Mouse (Mus musculus): ENCODE measurements around the gene Nxph4.

Gene Nxph4

DNA sequence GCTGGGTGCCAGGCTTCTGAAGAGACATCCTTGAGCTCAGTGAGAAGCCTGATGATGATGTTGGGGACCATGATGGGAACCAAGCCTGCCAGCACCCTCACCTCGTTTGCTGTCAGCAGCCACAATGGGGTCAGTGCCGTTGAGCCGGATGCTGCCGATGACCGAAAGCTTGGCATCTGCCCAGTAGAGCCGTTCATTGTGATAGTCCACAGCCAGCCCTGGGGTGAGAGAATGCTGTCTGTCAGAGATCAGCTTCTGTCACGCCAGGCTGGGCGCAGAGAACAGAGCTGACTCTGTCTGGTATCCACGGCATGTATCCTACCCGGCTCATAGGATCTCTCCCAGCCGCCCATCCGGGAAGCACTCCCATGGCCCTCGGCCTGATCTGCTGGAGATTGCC is 7.7 kb upstream of the Nxph4 start:
- peak; percentile 49 for DNase-seq

DNA sequence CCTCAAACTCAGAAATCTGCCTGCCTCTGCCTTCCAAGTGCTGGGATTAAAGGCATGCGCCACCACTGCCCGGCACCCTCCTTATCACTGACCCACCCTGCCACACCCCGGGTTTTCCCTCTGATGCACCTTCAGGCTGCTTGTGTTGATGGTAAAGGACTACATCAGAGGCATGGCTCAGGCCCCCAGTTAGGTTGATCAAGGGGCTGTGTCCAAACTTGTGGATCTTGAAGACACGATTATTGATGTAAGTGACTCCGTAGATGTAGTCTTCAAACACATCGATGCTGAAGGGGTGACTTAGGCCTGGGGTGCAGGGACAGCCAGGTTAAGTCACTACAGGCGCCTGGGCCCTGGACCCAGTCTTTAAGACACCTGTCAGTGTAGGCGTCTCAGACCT is 7.2 kb upstream of the Nxph4 start:
- DNase-seq = no peak

DNA sequence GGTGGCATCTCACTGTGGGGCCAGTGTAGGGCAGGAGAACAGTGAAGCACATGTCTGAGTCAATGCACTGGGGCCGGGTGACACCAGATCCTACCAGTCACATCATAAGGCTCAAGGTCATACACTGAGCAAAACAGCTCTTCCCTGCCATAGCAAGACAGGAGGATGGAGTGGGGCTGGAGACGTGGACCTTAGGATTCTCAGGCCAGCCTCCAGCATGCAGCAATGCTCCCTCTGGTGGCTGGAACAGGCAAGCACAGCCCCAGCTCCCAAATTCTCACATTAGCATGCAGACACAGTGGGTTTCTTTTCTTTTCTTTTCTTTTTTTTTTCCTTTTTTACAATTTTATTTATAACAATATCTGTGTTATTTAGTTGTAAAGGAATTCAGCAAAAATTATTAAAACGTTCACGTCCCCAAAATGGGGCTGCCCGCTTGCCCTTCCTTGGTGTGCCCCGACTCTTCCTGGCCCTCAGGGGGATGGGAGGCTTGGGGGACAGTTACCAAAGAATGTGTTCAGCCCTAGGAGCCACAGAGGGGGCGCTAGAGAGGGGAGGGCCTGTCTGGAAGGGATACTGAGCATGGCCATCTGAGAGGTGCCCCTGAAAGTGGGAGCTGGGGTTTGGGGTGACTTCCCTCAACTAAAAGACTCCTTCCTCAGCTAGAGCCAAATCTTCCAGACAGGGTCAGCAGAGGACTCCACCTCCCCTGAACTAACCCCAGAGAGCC is 3.7 kb upstream of the Nxph4 start:
- DNase-seq = peak; percentile 82

DNA sequence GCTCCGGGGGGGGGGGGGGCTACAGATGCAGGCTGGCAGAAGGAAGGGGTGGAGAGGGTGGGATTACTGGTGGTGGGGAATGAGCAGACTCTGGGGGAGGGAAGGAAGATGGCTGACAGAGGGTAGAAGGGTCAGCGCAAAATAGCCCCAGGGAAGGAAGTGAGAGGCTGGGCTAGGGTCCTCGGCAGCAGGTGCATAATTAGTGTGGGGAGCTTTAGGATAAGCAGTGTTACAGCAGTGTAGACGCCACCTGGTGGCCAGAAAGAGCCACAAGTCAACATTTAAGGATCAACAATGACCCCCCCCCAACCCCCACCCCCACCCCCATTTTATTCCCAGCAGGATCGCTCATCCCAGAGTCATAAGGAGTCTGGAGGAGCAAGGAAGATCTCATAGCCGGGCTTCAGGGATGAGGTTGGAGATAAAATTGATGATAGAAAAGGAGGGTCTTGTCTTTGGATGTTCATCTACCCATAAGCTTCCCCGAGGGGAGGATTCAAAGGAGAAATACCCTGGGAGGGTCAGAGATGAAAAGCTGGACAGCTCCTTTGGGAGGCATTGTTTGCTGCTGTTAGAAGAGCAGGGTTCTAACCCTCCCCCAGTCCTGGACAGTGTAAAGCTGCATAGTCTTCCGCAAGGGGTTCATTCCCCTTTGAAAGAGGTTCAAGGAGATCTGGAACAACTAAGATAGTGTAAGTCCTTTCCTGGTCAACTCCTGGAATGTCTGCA is 2.4 kb upstream of the Nxph4 start:
- no peak for DNase-seq

DNA sequence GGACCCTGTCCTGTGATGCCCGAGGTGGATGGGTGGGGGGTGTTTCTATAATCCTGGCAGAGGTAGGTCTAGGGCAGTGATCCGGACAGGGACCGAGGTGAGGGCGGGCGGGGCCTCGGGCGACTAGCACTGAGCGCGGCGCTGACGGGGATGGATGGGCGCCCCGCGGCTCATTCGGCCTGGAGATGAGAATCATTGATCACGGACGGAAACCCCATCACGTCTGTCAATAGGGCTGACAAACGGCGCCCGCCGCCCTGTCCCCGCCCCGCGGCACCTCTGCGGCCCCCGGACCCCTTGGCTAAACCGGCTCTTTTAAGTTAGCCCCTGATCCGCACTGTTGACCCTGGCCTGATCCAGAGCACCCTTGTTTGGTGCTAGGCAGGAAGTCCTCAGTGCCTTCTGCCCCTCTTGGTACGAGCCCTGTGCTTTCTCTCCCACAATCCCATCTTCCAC is 598 bp upstream of the Nxph4 start:
- DNase-seq = no peak

DNA sequence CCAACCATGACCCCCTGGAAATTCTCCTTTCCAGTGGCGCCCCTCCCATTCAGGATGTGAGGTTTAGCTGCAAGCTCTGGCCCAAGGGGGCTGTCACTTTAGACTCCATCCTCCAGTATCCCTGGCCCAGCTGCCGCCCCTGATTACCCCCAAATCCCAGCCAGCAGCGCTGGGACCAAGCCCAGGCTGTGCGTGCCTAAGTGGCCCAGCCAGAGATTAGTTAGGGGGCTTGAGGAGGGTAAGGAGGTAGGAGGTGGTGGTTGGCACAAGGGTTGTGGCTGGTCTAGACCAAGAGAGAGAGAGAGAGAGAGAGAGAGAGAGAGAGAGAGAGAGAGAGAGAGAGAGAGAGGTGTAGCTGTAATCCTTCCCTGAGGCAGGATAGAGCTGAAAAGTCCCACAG is 2.8 kb downstream of the Nxph4 start:
- DNase-seq = no peak

DNA sequence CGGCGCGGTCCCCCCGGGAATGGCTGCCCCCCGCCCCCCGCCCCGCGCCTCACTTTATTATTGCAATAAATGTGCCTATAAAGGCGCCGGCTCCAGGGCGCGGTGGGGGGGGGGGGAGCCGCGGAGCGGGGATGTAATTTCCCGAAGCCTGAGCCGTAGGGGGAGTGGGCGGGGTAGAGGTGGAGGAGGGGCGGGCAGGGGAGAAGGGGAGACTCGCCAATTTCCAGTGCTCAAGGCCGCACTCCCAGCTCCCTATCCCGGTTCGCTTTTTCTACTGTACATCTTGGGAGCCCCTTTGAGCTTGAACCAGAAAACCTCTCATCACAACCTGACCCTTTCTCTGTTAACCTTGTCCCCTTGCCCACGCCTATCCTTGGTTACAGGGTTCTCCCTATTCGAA is 3.4 kb downstream of the Nxph4 start:
- no peak for DNase-seq

DNA sequence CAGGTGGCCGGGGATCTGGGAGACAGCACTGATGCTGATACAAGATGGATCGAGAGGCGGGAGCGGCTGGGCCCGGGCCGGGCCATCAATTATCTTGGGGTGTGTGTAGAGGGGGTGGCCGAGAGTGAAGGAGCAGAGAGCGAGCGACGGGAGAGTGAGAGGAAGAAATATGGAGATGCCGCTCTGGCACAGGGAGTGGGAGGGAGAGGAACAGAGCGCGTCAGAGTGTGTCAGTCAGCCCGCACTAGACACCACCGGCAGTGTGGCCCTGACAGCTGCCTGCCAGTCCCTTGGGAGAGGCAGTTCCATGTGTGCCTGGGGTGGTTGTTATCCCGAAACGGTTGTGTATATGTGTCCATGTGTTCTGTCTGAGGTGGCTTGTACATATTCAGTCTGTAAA is 6.9 kb downstream of the Nxph4 start:
- DNase-seq = no peak

DNA sequence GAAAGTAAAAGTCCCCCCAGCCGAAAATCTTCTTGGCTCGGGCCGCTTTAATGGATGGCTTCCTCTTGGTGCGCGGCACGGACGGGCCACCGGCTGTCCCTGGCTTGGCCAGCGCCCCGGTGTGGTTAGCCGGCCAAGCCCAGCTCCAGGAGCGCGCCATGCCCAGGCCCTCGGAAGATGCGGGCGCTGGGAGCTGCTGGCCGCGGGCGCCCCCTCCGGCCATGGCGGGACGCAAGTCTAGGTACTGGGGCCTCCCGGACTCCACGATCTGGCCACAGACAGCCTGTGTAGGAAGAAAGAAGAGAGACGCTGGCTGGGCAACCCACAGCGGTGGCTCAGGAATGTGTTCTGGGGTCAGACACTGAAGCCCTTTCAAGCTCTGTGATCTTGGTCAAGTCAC is 7.7 kb downstream of the Nxph4 start:
- DNase-seq = no peak

DNA sequence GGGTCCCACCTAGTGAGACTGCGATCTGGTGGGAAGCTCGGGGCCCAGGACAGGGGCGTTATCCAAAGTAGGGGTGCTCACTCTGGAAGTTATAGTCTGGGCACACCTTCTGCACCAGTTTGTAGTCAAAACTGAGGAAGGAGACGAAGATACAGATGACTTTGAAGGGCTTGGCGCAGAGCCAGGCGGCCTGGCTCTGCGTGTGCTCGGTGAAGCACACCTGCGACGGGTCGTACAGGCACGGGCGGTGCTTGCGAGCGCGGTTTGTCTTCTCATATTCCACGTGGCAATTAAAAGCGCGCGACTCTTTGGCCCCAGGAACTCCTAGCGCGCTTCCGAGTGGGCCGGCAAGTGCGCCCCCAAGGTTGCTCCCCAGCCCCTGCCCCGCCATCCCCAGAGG is 8.3 kb downstream of the Nxph4 start:
- no peak for DNase-seq

DNA sequence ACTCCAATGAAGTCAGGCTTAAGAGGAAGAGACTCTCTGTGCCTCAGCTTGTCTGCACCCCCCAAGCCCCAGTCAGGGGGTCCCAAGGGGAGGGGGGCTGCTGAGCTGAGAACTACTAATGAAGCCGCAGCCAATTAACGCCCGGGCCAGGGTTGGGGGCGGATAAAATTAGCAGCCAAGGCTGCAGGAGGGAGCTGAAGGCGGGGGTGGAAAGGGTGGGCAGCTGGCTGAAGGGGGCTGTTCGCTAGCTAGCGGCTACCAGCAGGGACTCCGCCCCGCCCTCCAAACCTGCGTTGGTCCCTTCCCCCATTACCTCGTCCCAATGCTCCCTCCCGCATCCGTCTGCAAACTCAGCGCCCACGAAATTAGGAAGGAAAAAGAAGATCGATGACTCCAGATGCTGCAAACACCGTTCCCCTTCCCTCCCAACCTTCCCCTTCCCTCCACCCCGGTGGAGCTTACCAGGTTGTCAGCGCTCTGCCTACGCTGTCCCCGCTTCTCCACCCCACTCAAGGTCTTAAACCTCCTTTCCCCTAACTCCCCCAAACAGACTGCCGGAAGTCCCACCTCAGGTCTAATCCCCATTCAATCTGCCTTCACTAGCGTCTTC is 9.6 kb downstream of the Nxph4 start:
- DNase-seq = no peak

DNA sequence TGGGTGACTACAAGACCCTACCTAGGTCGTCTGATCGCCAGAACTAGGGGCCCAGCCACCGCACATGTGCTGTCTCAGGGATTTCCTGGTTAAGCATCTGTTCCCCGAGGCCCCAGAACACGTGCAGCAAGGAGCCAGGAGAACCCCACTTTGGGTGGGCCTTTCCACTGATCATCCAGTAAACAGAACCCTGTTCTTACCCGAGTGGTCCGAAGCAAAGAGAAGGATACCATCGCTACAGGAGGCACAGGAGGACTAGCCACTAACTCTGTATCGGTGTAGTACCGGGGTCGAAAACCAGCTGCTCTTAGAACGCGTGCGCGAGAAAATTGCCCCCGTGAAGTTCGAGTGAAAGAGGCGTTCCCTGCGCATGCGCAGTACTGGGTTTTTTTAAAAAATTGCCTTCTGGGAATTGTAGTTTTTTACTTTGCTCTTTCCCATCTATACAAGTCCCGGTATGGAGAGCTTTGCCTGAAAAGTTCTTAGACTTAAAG is 12.2 kb downstream of the Nxph4 start, which contains the start of gene Shmt2:
Shmt2 (minus strand) TSS at position 357 of the 494 bp plus-strand sequence.
- DNase-seq = peak; percentile 87

DNA sequence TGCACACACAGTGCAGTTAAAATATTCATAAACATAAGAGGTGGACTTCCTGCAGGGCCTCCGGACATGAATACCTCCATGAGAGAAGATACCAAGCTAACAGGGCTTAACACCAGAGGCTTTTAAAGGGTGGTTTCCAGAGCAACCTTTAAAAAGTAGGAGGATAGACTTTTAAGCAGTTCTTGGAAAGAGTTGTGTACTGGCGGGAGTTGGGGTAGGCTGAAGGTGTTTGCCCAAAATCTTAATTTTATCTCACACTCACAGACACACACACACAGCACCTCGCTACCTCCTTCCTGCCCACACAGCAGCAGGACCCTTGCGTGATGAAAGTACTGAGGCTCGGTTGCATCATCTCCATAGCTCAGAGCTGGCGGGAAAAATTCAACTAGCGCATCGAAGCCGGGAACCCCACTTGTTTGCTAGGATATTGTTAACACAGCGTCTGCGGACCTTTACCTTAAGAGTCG is 12.7 kb downstream of the Nxph4 start:
- DNase-seq = no peak

DNA sequence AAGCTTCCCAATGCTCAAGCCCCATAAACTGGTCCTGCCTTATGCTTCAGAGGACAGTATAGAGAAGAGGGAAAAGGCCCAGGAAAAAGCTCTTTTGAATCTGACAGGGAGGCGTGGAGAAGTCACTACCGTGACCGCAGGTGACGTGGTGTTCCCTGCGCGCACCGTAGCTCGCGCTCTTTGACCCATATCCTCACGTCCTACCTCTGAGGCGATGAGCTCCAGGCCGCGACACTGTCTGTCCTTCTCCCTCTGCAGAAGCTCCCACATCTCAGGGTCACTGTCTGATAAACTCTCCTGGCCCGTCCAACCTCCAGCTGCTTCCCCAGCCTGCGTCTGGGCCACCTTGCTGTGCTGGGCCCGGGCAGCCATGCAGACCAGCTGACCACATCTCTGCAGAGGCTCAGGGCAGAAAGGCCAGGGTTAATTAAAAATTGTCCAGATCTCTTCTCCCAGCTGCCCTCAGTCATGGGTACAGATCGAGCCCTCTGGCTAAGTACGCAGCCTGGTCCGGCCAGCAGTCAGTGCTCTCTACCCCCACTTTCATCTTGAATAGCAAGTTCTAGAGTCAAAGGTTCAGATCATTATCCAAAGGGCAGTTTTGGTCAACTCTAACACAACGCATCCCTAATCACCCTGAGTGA is 13.5 kb downstream of the Nxph4 start:
- no peak for DNase-seq

DNA sequence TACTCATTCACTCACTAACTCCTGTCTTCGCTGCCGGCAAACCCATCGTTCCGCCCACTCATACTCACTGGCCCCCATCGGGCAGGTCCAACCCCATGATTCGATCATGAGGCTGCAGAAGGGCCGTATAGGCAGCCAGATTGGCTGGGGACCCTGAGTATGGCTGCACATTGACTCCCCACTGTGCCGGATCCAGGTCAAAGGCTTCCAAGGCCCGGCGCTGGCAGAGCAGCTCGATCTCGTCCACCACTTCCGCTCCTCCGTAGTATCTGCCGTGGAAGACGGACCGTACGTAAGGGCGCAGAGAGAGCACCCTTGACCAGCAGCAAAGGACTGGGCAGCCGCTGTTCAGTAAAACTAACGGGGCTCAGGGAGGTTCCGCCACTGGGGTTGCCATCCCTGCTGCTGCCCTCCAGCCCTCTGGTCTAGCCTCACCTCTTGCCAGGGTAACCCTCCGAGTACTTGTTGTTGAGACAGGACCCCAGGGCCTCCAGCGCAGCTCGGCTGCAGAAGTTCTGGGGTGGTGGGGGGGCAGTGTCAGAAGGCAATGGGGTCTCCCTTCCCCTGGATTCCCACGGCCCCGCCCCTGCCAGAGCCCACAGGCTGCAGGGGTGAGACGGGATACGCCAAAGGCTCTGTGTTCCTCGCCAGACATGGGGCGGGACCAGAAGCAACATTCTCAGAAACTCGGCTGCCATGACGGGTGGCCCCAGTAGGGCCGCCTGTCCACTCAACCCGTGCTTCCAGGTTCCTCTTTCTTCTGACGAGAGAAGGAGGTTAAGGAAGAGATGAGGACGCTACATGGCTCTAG is 14.3 kb downstream of the Nxph4 start:
- no peak for DNase-seq

DNA sequence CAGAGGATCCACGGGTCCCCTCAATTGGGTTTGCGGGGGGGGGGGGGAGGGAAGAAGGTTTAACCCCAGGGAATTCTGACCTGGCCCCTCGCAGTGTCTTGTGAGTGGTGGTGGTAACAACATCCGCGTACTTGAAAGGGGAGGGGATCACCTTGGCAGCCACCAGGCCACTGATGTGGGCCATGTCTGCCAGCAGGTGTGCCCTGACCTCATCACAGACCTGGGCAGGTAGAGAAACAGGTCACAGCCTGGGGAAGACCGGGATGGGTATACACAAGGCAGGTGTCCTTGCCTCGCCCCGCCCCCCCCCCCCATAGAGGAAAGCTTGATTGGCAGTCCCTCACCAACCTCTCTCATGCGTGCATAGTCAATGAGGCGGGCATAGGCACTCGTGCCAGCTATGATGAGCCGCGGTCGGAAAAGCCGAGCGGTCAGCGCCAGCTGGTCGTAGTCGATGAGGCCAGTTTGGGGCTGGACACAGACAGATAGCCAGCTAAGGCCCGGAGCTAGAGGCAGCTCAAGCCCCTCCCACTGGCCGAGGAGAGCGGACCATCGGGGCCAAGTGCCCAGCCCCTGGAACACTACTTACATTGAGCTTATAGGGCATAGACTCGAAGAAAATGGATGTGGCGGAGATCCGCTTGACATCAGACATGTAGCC is 15.2 kb downstream of the Nxph4 start:
- DNase-seq = no peak

DNA sequence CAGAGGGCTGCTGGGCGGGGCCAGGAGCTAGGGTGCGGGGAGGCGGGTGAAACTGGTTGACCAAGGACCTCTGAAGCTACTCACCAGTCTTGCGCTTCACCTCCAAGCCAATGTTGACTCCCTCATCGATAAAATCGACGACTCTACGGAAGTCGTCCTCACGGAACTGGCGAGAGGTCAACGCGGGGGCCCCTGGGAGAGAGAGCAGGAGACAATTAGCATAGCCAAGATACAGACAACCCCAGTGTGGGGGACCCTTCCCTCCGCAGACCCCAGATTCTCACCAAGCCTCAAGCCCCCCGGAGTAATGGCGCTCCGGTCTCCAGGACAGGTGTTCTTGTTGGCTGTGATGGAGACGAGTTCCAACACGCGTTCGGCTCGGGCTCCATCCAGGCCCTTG is 16.4 kb downstream of the Nxph4 start:
- DNase-seq = no peak

DNA sequence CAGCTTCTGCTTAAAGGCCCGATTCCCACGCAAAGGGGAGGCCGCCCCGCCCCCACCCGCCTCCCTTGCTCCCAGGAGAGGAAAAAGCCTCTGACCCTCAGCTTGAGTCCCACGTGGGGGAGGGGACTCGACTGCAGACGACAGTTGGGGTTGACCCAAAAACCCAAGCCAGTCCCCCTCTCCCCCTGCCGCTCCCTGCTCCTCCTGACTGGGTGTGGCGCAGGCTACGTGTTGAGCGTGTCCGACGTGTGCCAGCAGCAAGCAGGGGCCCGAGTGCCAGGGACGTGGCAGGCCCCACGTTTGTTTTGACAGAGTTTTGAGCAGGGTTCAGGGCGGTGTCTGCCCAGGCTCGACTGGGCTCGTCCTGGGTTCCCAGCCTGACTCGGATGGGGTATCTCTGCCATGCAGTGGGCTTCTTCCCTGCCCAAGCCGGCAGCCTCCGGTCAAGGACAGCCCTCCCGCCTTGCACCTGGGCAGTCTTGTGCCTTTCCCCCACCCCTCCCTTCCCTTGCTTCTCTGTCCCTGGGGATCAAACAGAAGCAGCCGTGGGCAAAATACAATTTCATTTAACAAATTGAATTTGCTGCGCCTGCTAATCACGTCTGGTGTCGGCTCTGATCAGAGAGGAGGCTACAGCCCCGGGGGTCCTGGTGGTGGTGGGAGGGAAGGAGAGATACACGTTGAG is 17.6 kb downstream of the Nxph4 start:
- DNase-seq = no peak

DNA sequence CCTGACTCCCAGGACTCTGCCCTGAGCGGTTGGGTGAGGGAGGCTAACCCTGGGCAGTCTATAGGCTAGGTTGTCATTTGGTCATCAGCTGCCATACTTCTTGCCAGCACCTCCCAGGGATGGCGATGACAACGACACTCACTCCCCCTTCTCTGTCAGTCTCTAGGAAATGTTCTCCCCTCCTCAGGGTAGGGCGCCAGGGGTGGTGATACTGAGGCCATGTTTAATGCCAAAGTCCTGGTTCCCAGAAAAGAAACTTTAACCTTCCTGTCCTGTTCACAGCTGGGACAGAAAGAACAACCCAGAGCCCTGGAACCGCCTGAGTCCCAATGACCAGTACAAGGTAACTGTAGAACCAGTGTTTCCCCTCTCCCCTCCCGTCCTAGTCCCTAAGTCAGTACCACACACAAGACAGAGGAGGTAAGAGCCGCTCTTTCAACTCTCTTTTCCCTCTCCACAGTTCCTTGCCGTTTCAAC is 18.3 kb downstream of the Nxph4 start:
- no peak for DNase-seq

DNA sequence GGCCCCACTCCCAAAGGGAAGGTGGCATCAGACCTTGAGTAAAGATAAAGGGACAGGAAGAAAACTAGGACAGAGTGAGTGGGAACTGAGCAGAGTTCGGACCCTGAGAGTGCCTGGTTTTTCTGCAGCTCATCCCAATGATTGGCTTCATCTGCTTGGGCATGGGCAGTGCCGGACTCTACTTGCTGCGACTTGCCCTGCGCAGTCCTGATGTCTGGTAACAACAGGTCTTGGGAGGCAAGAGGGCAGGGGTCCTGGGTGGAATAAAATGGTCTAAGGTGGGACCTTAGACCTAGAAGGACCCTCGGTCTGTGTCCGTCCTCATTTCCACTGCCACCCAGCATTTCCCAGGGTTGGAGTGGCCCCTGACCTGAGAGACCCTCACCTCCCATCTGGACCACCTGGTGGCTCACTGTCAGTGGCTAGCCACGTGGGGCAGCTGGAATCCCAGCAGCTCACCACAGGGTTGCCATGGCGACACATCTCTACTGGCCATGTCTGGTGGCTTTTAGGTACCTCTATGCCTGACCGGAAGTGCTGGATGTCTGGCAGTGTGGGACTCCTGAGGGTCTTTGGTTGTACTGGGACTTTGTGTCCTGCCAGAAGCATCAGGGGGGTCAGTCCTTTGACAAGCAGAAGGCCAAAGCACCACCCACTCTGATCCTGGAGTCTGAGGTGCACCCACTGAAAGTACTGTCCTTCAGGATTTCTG is 18.9 kb downstream of the Nxph4 start:
- no peak for DNase-seq

All from right cerebral cortex, adult 18-20 months (tissue).